Mouse (Mus musculus): ENCODE measurements around the gene Pcyt1a. TPM values are rescaled to one million over a fixed set of nuclear protein-coding genes. Genes with fewer than 3 reads are reported as not detected.
"Not testable (repeated sequence)": the region's sequence is repeated elsewhere in the genome, so short reads cannot be mapped to it uniquely, and the experiment has no call there.

Pcyt1a gene
- polyA plus RNA-seq, 1 experiment from 2014 or later = 48.7 TPM

GRCm38 (mm10) chr16:32487234-32488111 is 56.8 kb downstream of the Pcyt1a start, which contains the start of gene Slc51a:
Gene Slc51a, minus strand, starts transcription at chr16:32487879.
- Histone ChIP-seq H3K4me2 (ENCODE audit: low read length) (peak within 1 kb of the TSS; percentile 35), H3K27ac (replicated peaks in 1 of 2; ENCODE audit: control insufficient read depth in 1 of 2, insufficient read depth in 1 of 2, low read depth in 2 of 2, low read length in 2 of 2) (peak within 1 kb of the TSS; percentile 56 to 75), H3K36me3 (ENCODE audit: control insufficient read depth, insufficient read depth, low read length) (no peaks in the 10 kb centered on the region), H3K4me1 (ENCODE audit: control insufficient read depth in 2 of 2, insufficient read depth in 2 of 2, low read length in 2 of 2) (peaks cover 13 to 22% of the 10 kb centered on the region in 2 experiments), H3K9me3 (ENCODE audit: control insufficient read depth, low read length) (no peaks in the 10 kb centered on the region), H3K27me3 (ENCODE audit: control insufficient read depth, insufficient read depth, low read length) (no peaks in the 10 kb centered on the region), H3K9ac (ENCODE audit: low read length) (no peak within 1 kb of the TSS), H3K4me3 (ENCODE audit: control insufficient read depth in 1 of 2, insufficient read depth in 1 of 2, low read depth in 1 of 2, low read length in 2 of 2) (no peak within 1 kb of the TSS)
- ATAC-seq (ENCODE audit: insufficient number of reproducible peaks, insufficient read depth, low FRiP score, low read depth) = peak; percentile 77
- WGBS = 22% methylated on average over 15 of the region's 15 CpGs

GRCm38 (mm10) chr16:32488939-32489338 is 58.2 kb downstream of the Pcyt1a start:
- Histone ChIP-seq H3K27me3 (ENCODE audit: control insufficient read depth, insufficient read depth, low read length) (no peaks in the 10 kb centered on the region), H3K4me1 (ENCODE audit: control insufficient read depth in 2 of 2, insufficient read depth in 2 of 2, low read length in 2 of 2) (peaks cover 13 to 22% of the 10 kb centered on the region in 2 experiments), H3K27ac (replicated peaks in 1 of 2; ENCODE audit: control insufficient read depth in 1 of 2, insufficient read depth in 1 of 2, low read depth in 2 of 2, low read length in 2 of 2) (no peak overlapping the region), H3K4me3 (ENCODE audit: control insufficient read depth in 1 of 2, insufficient read depth in 1 of 2, low read depth in 1 of 2, low read length in 2 of 2) (no peak overlapping the region), H3K4me2 (ENCODE audit: low read length) (no peak overlapping the region), H3K9ac (ENCODE audit: low read length) (no peak overlapping the region), H3K9me3 (ENCODE audit: control insufficient read depth, low read length) (no peaks in the 10 kb centered on the region), H3K36me3 (ENCODE audit: control insufficient read depth, insufficient read depth, low read length) (no peaks in the 10 kb centered on the region)
- 95% methylated on average over 3 of the region's 3 CpGs for WGBS
- ATAC-seq (ENCODE audit: insufficient number of reproducible peaks, insufficient read depth, low FRiP score, low read depth) = no peak

- WGBS = 70% methylated on average over 6 of the region's 6 CpGs
These were observed 63.6 kb downstream of the Pcyt1a start for GRCm38 (mm10) chr16:32494371-32494770.

GRCm38 (mm10) chr16:32495965-32496364 is 65.2 kb downstream of the Pcyt1a start, which contains the start of gene Zdhhc19:
Gene Zdhhc19, plus strand, starts transcription at chr16:32496265.
- Histone ChIP-seq H3K36me3 (ENCODE audit: control insufficient read depth, insufficient read depth, low read length) (no peaks in the 10 kb centered on the region), H3K4me2 (ENCODE audit: low read length) (no peak within 1 kb of the TSS), H3K9ac (ENCODE audit: low read length) (no peak within 1 kb of the TSS), H3K4me1 (ENCODE audit: control insufficient read depth in 2 of 2, insufficient read depth in 2 of 2, low read length in 2 of 2) (0 out of 4 replicates have a peak, but pooled peaks cover 0 to 3% of the 10 kb centered on the region in 2 experiments), H3K9me3 (ENCODE audit: control insufficient read depth, low read length) (no peaks in the 10 kb centered on the region), H3K27ac (replicated peaks in 1 of 2; ENCODE audit: control insufficient read depth in 1 of 2, insufficient read depth in 1 of 2, low read depth in 2 of 2, low read length in 2 of 2) (no peak within 1 kb of the TSS), H3K27me3 (ENCODE audit: control insufficient read depth, insufficient read depth, low read length) (no peaks in the 10 kb centered on the region), H3K4me3 (ENCODE audit: control insufficient read depth in 1 of 2, insufficient read depth in 1 of 2, low read depth in 1 of 2, low read length in 2 of 2) (no peak within 1 kb of the TSS)
- WGBS = 71% methylated on average over 3 of the region's 3 CpGs
- no peak for ATAC-seq (ENCODE audit: insufficient number of reproducible peaks, insufficient read depth, low FRiP score, low read depth)

More at GRCm38 (mm10) chr16:32494371-32494770, 63.6 kb downstream of the Pcyt1a start:
- not testable (repeated sequence) for H3K4me3 ChIP-seq (ENCODE audit: control insufficient read depth in 1 of 2, insufficient read depth in 1 of 2, low read depth in 1 of 2, low read length in 2 of 2); H3K36me3 ChIP-seq (ENCODE audit: control insufficient read depth, insufficient read depth, low read length); H3K9ac ChIP-seq (ENCODE audit: low read length); ATAC-seq (ENCODE audit: insufficient number of reproducible peaks, insufficient read depth, low FRiP score, low read depth); H3K4me2 ChIP-seq (ENCODE audit: low read length); H3K9me3 ChIP-seq (ENCODE audit: control insufficient read depth, low read length); H3K27me3 ChIP-seq (ENCODE audit: control insufficient read depth, insufficient read depth, low read length); H3K27ac ChIP-seq (replicated peaks in 1 of 2; ENCODE audit: control insufficient read depth in 1 of 2, insufficient read depth in 1 of 2, low read depth in 2 of 2, low read length in 2 of 2); H3K4me1 ChIP-seq (ENCODE audit: control insufficient read depth in 2 of 2, insufficient read depth in 2 of 2, low read length in 2 of 2)

GRCm38 (mm10) chr16:32498996-32499395 is 68.3 kb downstream of the Pcyt1a start:
- no peak overlapping the region for H3K4me3 ChIP-seq (ENCODE audit: control insufficient read depth in 1 of 2, insufficient read depth in 1 of 2, low read depth in 1 of 2, low read length in 2 of 2)
- H3K4me2 ChIP-seq (ENCODE audit: low read length) = peak overlapping the region; percentile 66; the same call in 1 of the 2 replicates
- no peaks in the 10 kb centered on the region for H3K36me3 ChIP-seq (ENCODE audit: control insufficient read depth, insufficient read depth, low read length)
- no peak overlapping the region for H3K27ac ChIP-seq (replicated peaks in 1 of 2; ENCODE audit: control insufficient read depth in 1 of 2, insufficient read depth in 1 of 2, low read depth in 2 of 2, low read length in 2 of 2)
- no peaks in the 10 kb centered on the region for H3K27me3 ChIP-seq (ENCODE audit: control insufficient read depth, insufficient read depth, low read length)
- 61% methylated on average over 13 of the region's 13 CpGs for WGBS
- H3K9ac ChIP-seq (ENCODE audit: low read length) = no peak overlapping the region
- H3K9me3 ChIP-seq (ENCODE audit: control insufficient read depth, low read length) = no peaks in the 10 kb centered on the region
- no peak for ATAC-seq (ENCODE audit: insufficient number of reproducible peaks, insufficient read depth, low FRiP score, low read depth)
- 0 out of 4 replicates have a peak, but pooled peaks cover 0 to 3% of the 10 kb centered on the region in 2 experiments for H3K4me1 ChIP-seq (ENCODE audit: control insufficient read depth in 2 of 2, insufficient read depth in 2 of 2, low read length in 2 of 2)

- WGBS = 9% methylated on average over 22 of the region's 22 CpGs
These were observed 68.8 kb downstream of the Pcyt1a start for GRCm38 (mm10) chr16:32499430-32500037.

GRCm38 (mm10) chr16:32501459-32501858 is 70.7 kb downstream of the Pcyt1a start:
- Histone ChIP-seq H3K9me3 (ENCODE audit: control insufficient read depth, low read length) (no peaks in the 10 kb centered on the region), H3K36me3 (ENCODE audit: control insufficient read depth, insufficient read depth, low read length) (no peaks in the 10 kb centered on the region), H3K4me3 (ENCODE audit: control insufficient read depth in 1 of 2, insufficient read depth in 1 of 2, low read depth in 1 of 2, low read length in 2 of 2) (no peak overlapping the region), H3K4me1 (ENCODE audit: control insufficient read depth in 2 of 2, insufficient read depth in 2 of 2, low read length in 2 of 2) (0 out of 4 replicates have a peak, but pooled peaks cover 0 to 3% of the 10 kb centered on the region in 2 experiments), H3K27me3 (ENCODE audit: control insufficient read depth, insufficient read depth, low read length) (0 out of 2 replicates have a peak, but pooled peaks cover 3% of the 10 kb centered on the region), H3K4me2 (ENCODE audit: low read length) (no peak overlapping the region), H3K9ac (ENCODE audit: low read length) (no peak overlapping the region), H3K27ac (replicated peaks in 1 of 2; ENCODE audit: control insufficient read depth in 1 of 2, insufficient read depth in 1 of 2, low read depth in 2 of 2, low read length in 2 of 2) (no peak overlapping the region)
- 87% methylated on average over 7 of the region's 7 CpGs for WGBS
- no peak for ATAC-seq (ENCODE audit: insufficient number of reproducible peaks, insufficient read depth, low FRiP score, low read depth)

More at GRCm38 (mm10) chr16:32499430-32500037, 68.8 kb downstream of the Pcyt1a start:
- H3K36me3 ChIP-seq (ENCODE audit: control insufficient read depth, insufficient read depth, low read length) = no peaks in the 10 kb centered on the region
- no peak overlapping the region for H3K27ac ChIP-seq (replicated peaks in 1 of 2; ENCODE audit: control insufficient read depth in 1 of 2, insufficient read depth in 1 of 2, low read depth in 2 of 2, low read length in 2 of 2)
- H3K4me1 ChIP-seq (ENCODE audit: control insufficient read depth in 2 of 2, insufficient read depth in 2 of 2, low read length in 2 of 2) = 0 out of 4 replicates have a peak, but pooled peaks cover 0 to 3% of the 10 kb centered on the region in 2 experiments
- H3K9ac ChIP-seq (ENCODE audit: low read length) = peak overlapping the region; percentile 50
- H3K9me3 ChIP-seq (ENCODE audit: control insufficient read depth, low read length) = no peaks in the 10 kb centered on the region
- peak overlapping the region; percentile 36 to 41 for H3K4me3 ChIP-seq (ENCODE audit: control insufficient read depth in 1 of 2, insufficient read depth in 1 of 2, low read depth in 1 of 2, low read length in 2 of 2)
- no peaks in the 10 kb centered on the region for H3K27me3 ChIP-seq (ENCODE audit: control insufficient read depth, insufficient read depth, low read length)
- peak; percentile 67 for ATAC-seq (ENCODE audit: insufficient number of reproducible peaks, insufficient read depth, low FRiP score, low read depth)
- H3K4me2 ChIP-seq (ENCODE audit: low read length) = peak overlapping the region; percentile 66
